Comparison of ENCODE assay signal across 8 mouse cellular contexts in genomic region chr4:135823298-135823697, GRCm38 (mm10). TPM values are rescaled to one million over a fixed set of nuclear protein-coding genes. Genes with fewer than 3 reads are reported as not detected.
A peak's percentile ranks its signal among the peaks of the same experiment; 100 is the strongest.
DNase-seq lines count a peak whose midpoint lies in the region; TF ChIP-seq lines count a peak whose summit lies in the region.

No protein-coding gene starts in this region.

- no peaks in the 10 kb centered on the region for H3K27me3 ChIP-seq in cerebellum, adult 2 months (ENCODE audit: control insufficient read depth, insufficient read depth, low read length)

- TF ChIP-seq POLR2A in cerebellum, adult 2 months (IDR thresholded peaks at IDR 0.05; ENCODE audit: borderline replicate concordance, insufficient read depth, low read length): no peak
- no peak for TF ChIP-seq POLR2A in brain, embryonic 14.5 days (IDR thresholded peaks at IDR 0.05; ENCODE audit: borderline replicate concordance, extremely low read depth, insufficient read depth, insufficient read length, poor library complexity, severe bottlenecking)

- intact Hi-C loops in left cerebral cortex, postnatal 4 days (cut with DNase I): loop anchor here (5.0 kb wide), 1 partner anchor 54 kb away; no protein-coding TSS in a partner anchor

- H3K27ac ChIP-seq in cerebellum, adult 2 months (ENCODE audit: insufficient read depth, low read length): no peak overlapping the region

- H3K4me1 ChIP-seq in cerebellum, adult 2 months (ENCODE audit: control insufficient read depth, insufficient read depth, low read length): no peaks in the 10 kb centered on the region

- TF ChIP-seq CTCF in cerebellum, adult 2 months (IDR thresholded peaks at IDR 0.05; ENCODE audit: borderline replicate concordance, insufficient read depth, low read depth, low read length): 0 out of 2 replicates have a peak, but pooled peaks have one; percentile 20
- peak; percentile 49; the same call in 1 of the 2 replicates for TF ChIP-seq CTCF in brain, embryonic 14.5 days (IDR thresholded peaks at IDR 0.05; ENCODE audit: borderline replicate concordance, extremely low read depth, insufficient read depth, insufficient read length)

- no peak overlapping the region for H3K4me3 ChIP-seq in cerebellum, adult 2 months (replicated peaks; ENCODE audit: insufficient read depth, low read depth, low read length)

- 50% methylated on average over 2 of the region's 2 CpGs for WGBS in cerebellum, adult 2 months

- DNase-seq in cerebellum, adult 2 months: no peak
- no peak for DNase-seq in cerebellum, adult 8-10 months
- DNase-seq in left cerebral cortex, postnatal 4 days: peak; percentile 60
- DNase-seq in left cerebral cortex, adult 11 months (ENCODE audit: low spot score): no peak
- peak; percentile 62 for DNase-seq in brain, embryonic 14.5 days (ENCODE audit: low read depth)
- peak; percentile 52 for DNase-seq in retina, postnatal 1 day
- no peak for DNase-seq in frontal cortex, postnatal 10 days (ENCODE audit: low spot score in 2 of 2)
- no peak for DNase-seq in neural tube, embryonic 10.5 days (ENCODE audit: extremely low spot score, low spot score)

RNA-seq across cellular contexts. Expression of gene Srsf10, which starts 32.2 kb away (rescaled TPM):
- 54.7 and 61.5 TPM in 2 replicates for polyA plus RNA-seq in cerebellum, adult 2 months (2012; rRNA removed)
- 100 to 1,000 TPM; 103 to 120 TPM for total RNA-seq in left cerebral cortex, postnatal 4 days (2021)
- 128 and 142 TPM in 2 replicates for polyA plus RNA-seq in brain, embryonic 14.5 days (2012; rRNA removed)

RNA-seq across cellular contexts. Expression of gene Pnrc2, which starts 50.4 kb away (rescaled TPM):
- 59.7 and 61.5 TPM in 2 replicates for polyA plus RNA-seq in cerebellum, adult 2 months (2012; rRNA removed)
- total RNA-seq in left cerebral cortex, postnatal 4 days (2021): 10 to 100 TPM; 41.1 to 45.2 TPM
- polyA plus RNA-seq in brain, embryonic 14.5 days (2012; rRNA removed): 67.1 and 74.4 TPM in 2 replicates

Comparison
In these comparisons a context has a peak if more than half of its experiments do, and no peak if none do; other contexts are left out.
1. DNase-seq: peak in left cerebral cortex, postnatal 4 days (single experiment), brain, embryonic 14.5 days (single experiment) and retina, postnatal 1 day (single experiment); none in cerebellum, adult 2 months (0 of 2), cerebellum, adult 8-10 months (single experiment), left cerebral cortex, adult 11 months (single experiment), frontal cortex, postnatal 10 days (0 of 2) and neural tube, embryonic 10.5 days (single experiment).